Mouse (Mus musculus) megakaryocyte-erythroid progenitor cell, adult 5-6 weeks (primary cell): Measurements from ENCODE around the gene Aasdhppt. TPM values are rescaled to one million over a fixed set of nuclear protein-coding genes. Genes with fewer than 3 reads are reported as not detected.

Experiments used
- total RNA-seq, 2 experiments: library from RNA; stranded (forward) in 1 of 2; stranded (reverse) in 1 of 2; fragments of 200-1000, 215-1000 nt in 1 of 2; fragments of >200 nt in 1 of 2; fragmentation: Nextera tagmentation in 1 of 2; gene quantifications; 2 replicates each; pipeline ENCODE4 v1.2.3; 2014 to 2017

Gene Aasdhppt
- total RNA-seq, 2 experiments from 2014 or later, result 39.9 to 40.7 TPM

Other genes starting within 250 kb of the Aasdhppt start
- 2.5 and 5.0 TPM in 2 replicates for gene Kbtbd3, start 362 bp upstream of the Aasdhppt start, total RNA-seq (2014; fragmentation: Nextera tagmentation)
- 1.6 and 4.8 TPM in 2 replicates for gene Kbtbd3, start 362 bp upstream of the Aasdhppt start, total RNA-seq (2017)
- gene Msantd4, start 67.1 kb upstream of the Aasdhppt start, total RNA-seq (2014; fragmentation: Nextera tagmentation), result 10.2 and 12.9 TPM in 2 replicates
- 28.3 and 35.3 TPM in 2 replicates for gene Msantd4, start 67.1 kb upstream of the Aasdhppt start, total RNA-seq (2017)